Mouse (Mus musculus) 416B (cell line): ENCODE measurements around the gene S100a7a.
A peak's percentile ranks its signal among the peaks of the same experiment; 100 is the strongest.

ENCODE experiments used
- DNase-seq: peaks from one replicate; pipeline ENCODE4 v3.0.0; 2011; ENCODE audit warnings: low read depth

Gene S100a7a

GRCm38 (mm10) chr3:90653717-90654116 lies at the start of gene S100a7a:
TSS of gene S100a7a (plus strand) at chr3:90654017.
- DNase-seq = no peak

GRCm38 (mm10) chr3:90604416-90604815 lies 49.4 kb upstream of the S100a7a start:
- DNase-seq = peak; percentile 94

GRCm38 (mm10) chr3:90605049-90605448 lies 48.8 kb upstream of the S100a7a start:
- peak; percentile 73 for DNase-seq

- no peak for DNase-seq
Measured at GRCm38 (mm10) chr3:90605736-90606135, 48.1 kb upstream of the S100a7a start.

GRCm38 (mm10) chr3:90606185-90606584 lies 47.6 kb upstream of the S100a7a start:
- DNase-seq = no peak

GRCm38 (mm10) chr3:90607361-90607760 lies 46.5 kb upstream of the S100a7a start:
- peak; percentile 38 for DNase-seq

GRCm38 (mm10) chr3:90608223-90608622 lies 45.6 kb upstream of the S100a7a start, which contains the start of gene S100a5:
TSS of gene S100a5 (plus strand) at chr3:90608523.
- DNase-seq = no peak

GRCm38 (mm10) chr3:90609102-90609501 lies 44.7 kb upstream of the S100a7a start:
- DNase-seq = peak; percentile 63

GRCm38 (mm10) chr3:90611494-90611893 lies 42.3 kb upstream of the S100a7a start:
- DNase-seq = no peak

- DNase-seq = peak; percentile 76
Measured at GRCm38 (mm10) chr3:90612061-90612460, 41.8 kb upstream of the S100a7a start.

GRCm38 (mm10) chr3:90612728-90613291 lies 41.0 kb upstream of the S100a7a start, which contains the start of gene S100a6:
TSS of gene S100a6 (plus strand) at chr3:90612882.
- DNase-seq = peak; percentile 95

- DNase-seq = peak; percentile 50
Measured at GRCm38 (mm10) chr3:90613461-90614147, 40.2 kb upstream of the S100a7a start.

- DNase-seq = no peak
Measured at GRCm38 (mm10) chr3:90614148-90614530, 39.7 kb upstream of the S100a7a start.

- DNase-seq = peak; percentile 41
Measured at GRCm38 (mm10) chr3:90614611-90615251, 39.1 kb upstream of the S100a7a start.

GRCm38 (mm10) chr3:90615415-90615814 lies 38.4 kb upstream of the S100a7a start:
- DNase-seq = peak; percentile 85

GRCm38 (mm10) chr3:90615911-90616310 lies 37.9 kb upstream of the S100a7a start:
- no peak for DNase-seq

- DNase-seq = peak; percentile 56
Measured at GRCm38 (mm10) chr3:90617586-90617985, 36.2 kb upstream of the S100a7a start.

GRCm38 (mm10) chr3:90621552-90621951 lies 32.3 kb upstream of the S100a7a start:
- DNase-seq = no peak

GRCm38 (mm10) chr3:90623435-90624071 lies 30.3 kb upstream of the S100a7a start:
- peak; percentile 19 for DNase-seq

- DNase-seq = no peak
Measured at GRCm38 (mm10) chr3:90625496-90625895, 28.3 kb upstream of the S100a7a start.

- no peak for DNase-seq
Measured at GRCm38 (mm10) chr3:90626266-90627021, 27.4 kb upstream of the S100a7a start.

GRCm38 (mm10) chr3:90627366-90627765 lies 26.5 kb upstream of the S100a7a start:
- peak; percentile 58 for DNase-seq
